Mouse (Mus musculus) Patski (cell line): ENCODE measurements at regions not wholly inside any gene's neighbourhood (a gene's known extent, or its start where the extent isn't known, plus 50 kb on each side); places are given as distances from the start of the nearest gene placed in this dataset.

Experiments
- ATAC-seq: fragments of 100-300 bp; one replicate; pipeline ENCODE4 v1.8.0; 2021
- CTCF ChIA-PET: fragments of 350-600 bp; sonication (Branson Sonifier 250); formaldehyde crosslinking; loops from one replicate; lab custom pipeline; 2022; ENCODE audit warnings: inconsistent platforms; lab: Charles Lee
- POLR2A ChIA-PET: fragments of 350-600 bp; sonication (Branson Sonifier 250); formaldehyde crosslinking; loops from one replicate; lab custom pipeline; 2022; ENCODE audit warnings: antibody characterized with exemption, inconsistent platforms; lab: Charles Lee
- DNase-seq: peaks from one replicate; pipeline ENCODE4 v3.0.0-alpha.2; 2011; ENCODE audit warnings: low read depth, low spot score
- H3K27me3 ChIP-seq: fragments of 371-371 bp; one replicate; pipeline ENCODE4 v1.5.1; 2021
- CTCF ChIP-seq: fragments of 100-300 bp; IDR thresholded peaks from one replicate; pipeline ENCODE4 v1.5.1; 2021
- in situ Hi-C: fragments of 300-500 bp; cut with MboI; formaldehyde crosslinking; loops from 3 replicates; pipeline ENCODE4 v1.11.1; 2018; ENCODE audit warnings: low pct_unique_long_range_greater_than_20kb, mixed read lengths

- ChIA-PET CTCF (no interaction called here), POLR2A (no interaction called here)
- no peaks in the 10 kb centered on the region for H3K27me3 ChIP-seq
- no peak for TF ChIP-seq CTCF
- in situ Hi-C loops: no loop called here
- DNase-seq (no peak), ATAC-seq (no peak)
These were observed 687.4 kb upstream of the Nr3c2 start for GRCm38 (mm10) chr8:76211891-76212290.

GRCm38 (mm10) chr8:76217819-76218580 lies 681.2 kb upstream of the Nr3c2 start:
- no peak for TF ChIP-seq CTCF
- no peaks in the 10 kb centered on the region for H3K27me3 ChIP-seq
- POLR2A ChIA-PET: no interaction called here
- CTCF ChIA-PET: interaction anchor here (1.4 kb wide), 1 partner anchor 11 kb away, joined by 4 read pairs; no protein-coding TSS in a partner anchor
- in situ Hi-C loops: no loop called here
- ATAC-seq (no peak), DNase-seq (no peak)

- ChIA-PET CTCF (no interaction called here), POLR2A (no interaction called here)
- TF ChIP-seq CTCF: no peak
- DNase-seq (no peak), ATAC-seq (no peak)
- in situ Hi-C loops: no loop called here
- H3K27me3 ChIP-seq: peaks cover 3% of the 10 kb centered on the region
These were observed 668.4 kb upstream of the Nr3c2 start for GRCm38 (mm10) chr8:76230847-76231246.

- H3K27me3 ChIP-seq: no peaks in the 10 kb centered on the region
- ChIA-PET POLR2A (no interaction called here), CTCF (no interaction called here)
- DNase-seq (no peak), ATAC-seq (no peak)
- no peak for TF ChIP-seq CTCF
- in situ Hi-C loops: no loop called here
These were observed 650.0 kb upstream of the Nr3c2 start for GRCm38 (mm10) chr8:76249194-76249593.

GRCm38 (mm10) chr8:76252161-76253010 lies 646.9 kb upstream of the Nr3c2 start:
- no peak for DNase-seq
- ATAC-seq: no peak
- no peak for TF ChIP-seq CTCF
- CTCF ChIA-PET: interaction anchor here (0.7 kb wide), 1 partner anchor 13 kb away, joined by 3 read pairs; no protein-coding TSS in a partner anchor
- H3K27me3 ChIP-seq: no peaks in the 10 kb centered on the region
- in situ Hi-C loops: no loop called here
- POLR2A ChIA-PET: no interaction called here
